Mouse (Mus musculus) Muller cell, postnatal 12 days (primary cell): ENCODE results near the gene Gm12216.
A peak's percentile ranks its signal among the peaks of the same experiment; 100 is the strongest.
"Not testable (repeated sequence)": the region's sequence is repeated elsewhere in the genome, so short reads cannot be mapped to it uniquely, and the experiment has no call there.

Experiments
- DNase-seq: peaks from one replicate; pipeline ENCODE4 v3.0.0-alpha.2; 2015; ENCODE audit errors: inconsistent ontology term

Gm12216 gene

GRCm38 (mm10) chr11:53858761-53859580 is at the start of gene Gm12216:
Gene Gm12216, minus strand, starts transcription at chr11:53859256.
- peak; percentile 75 for DNase-seq

- DNase-seq, result no peak
Observed at GRCm38 (mm10) chr11:53908686-53909085, 49.6 kb upstream of the Gm12216 start.

- DNase-seq, result no peak
Observed at GRCm38 (mm10) chr11:53904534-53904925, 45.5 kb upstream of the Gm12216 start.

GRCm38 (mm10) chr11:53903781-53904533 is 44.9 kb upstream of the Gm12216 start:
- peak; percentile 76 for DNase-seq

- peak; percentile 56 for DNase-seq
Observed at GRCm38 (mm10) chr11:53902741-53903140, 43.7 kb upstream of the Gm12216 start.

- DNase-seq, result no peak
Observed at GRCm38 (mm10) chr11:53900991-53901390, 41.9 kb upstream of the Gm12216 start.

- peak; percentile 42 for DNase-seq
Observed at GRCm38 (mm10) chr11:53899981-53900380, 40.9 kb upstream of the Gm12216 start.

- no peak for DNase-seq
Observed at GRCm38 (mm10) chr11:53899004-53899403, 39.9 kb upstream of the Gm12216 start.

- no peak for DNase-seq
Observed at GRCm38 (mm10) chr11:53896935-53897334, 37.9 kb upstream of the Gm12216 start.

GRCm38 (mm10) chr11:53893451-53893850 is 34.4 kb upstream of the Gm12216 start:
- DNase-seq, result no peak

- peak; percentile 31 for DNase-seq
Observed at GRCm38 (mm10) chr11:53892716-53893416, 33.8 kb upstream of the Gm12216 start.

GRCm38 (mm10) chr11:53891505-53892451 is 32.7 kb upstream of the Gm12216 start, which contains the start of gene Slc22a5:
Gene Slc22a5, minus strand, starts transcription at chr11:53891660.
- DNase-seq, result peak; percentile 99

- no peak for DNase-seq
Observed at GRCm38 (mm10) chr11:53890906-53891504, 31.9 kb upstream of the Gm12216 start.

- DNase-seq, result no peak
Observed at GRCm38 (mm10) chr11:53890225-53890624, 31.2 kb upstream of the Gm12216 start.

GRCm38 (mm10) chr11:53889091-53889645 is 30.1 kb upstream of the Gm12216 start:
- DNase-seq, result peak; percentile 10

- no peak for DNase-seq
Observed at GRCm38 (mm10) chr11:53888242-53888641, 29.2 kb upstream of the Gm12216 start.

GRCm38 (mm10) chr11:53883287-53883686 is 24.2 kb upstream of the Gm12216 start:
- no peak for DNase-seq

- DNase-seq, result not testable (repeated sequence)
Observed at GRCm38 (mm10) chr11:53878096-53878495, 19.0 kb upstream of the Gm12216 start.

GRCm38 (mm10) chr11:53876488-53876887 is 17.4 kb upstream of the Gm12216 start:
- DNase-seq, result no peak

GRCm38 (mm10) chr11:53874706-53875105 is 15.7 kb upstream of the Gm12216 start:
- no peak for DNase-seq
